Mouse (Mus musculus) gonadal fat pad, adult 2 months (tissue): ENCODE measurements around the gene Hnrnpl. TPM values are rescaled to one million over a fixed set of nuclear protein-coding genes. Genes with fewer than 3 reads are reported as not detected.

Experiments used
- DNase-seq: peaks from one replicate; pipeline ENCODE4 v3.0.0-alpha.2; 2012; ENCODE audit warnings: low read depth
- polyA plus RNA-seq: library from polyadenylated mRNA; depleted of rRNA; stranded (reverse); fragments of >200 nt; gene quantifications from 2 replicates; pipeline ENCODE4 v1.2.3, GENCODE M21; 2012

Gene Hnrnpl
- polyA plus RNA-seq, 1 experiment = 302 TPM

GRCm38 (mm10) chr7:28829821-28830220 lies 21.5 kb downstream of the Hnrnpl start:
- DNase-seq = no peak

GRCm38 (mm10) chr7:28830981-28831380 lies 22.6 kb downstream of the Hnrnpl start:
- no peak for DNase-seq

- DNase-seq = no peak
Observed at GRCm38 (mm10) chr7:28831411-28832125, 23.2 kb downstream of the Hnrnpl start.

GRCm38 (mm10) chr7:28832137-28832536 lies 23.8 kb downstream of the Hnrnpl start:
- no peak for DNase-seq

GRCm38 (mm10) chr7:28833723-28834347 lies 25.5 kb downstream of the Hnrnpl start, which contains the start of gene Lgals4:
Gene Lgals4, plus strand, starts transcription at chr7:28833854.
- no peak for DNase-seq

GRCm38 (mm10) chr7:28836936-28837335 lies 28.6 kb downstream of the Hnrnpl start:
- DNase-seq = no peak

GRCm38 (mm10) chr7:28838331-28838730 lies 30.0 kb downstream of the Hnrnpl start:
- DNase-seq = no peak

GRCm38 (mm10) chr7:28847273-28847672 lies 38.9 kb downstream of the Hnrnpl start:
- no peak for DNase-seq

GRCm38 (mm10) chr7:28849700-28850236 lies 41.4 kb downstream of the Hnrnpl start:
- DNase-seq = peak; percentile 96

GRCm38 (mm10) chr7:28850642-28851041 lies 42.3 kb downstream of the Hnrnpl start:
- no peak for DNase-seq

GRCm38 (mm10) chr7:28859953-28860352 lies 51.6 kb downstream of the Hnrnpl start:
- no peak for DNase-seq

- DNase-seq = no peak
Observed at GRCm38 (mm10) chr7:28860898-28861297, 52.6 kb downstream of the Hnrnpl start.

GRCm38 (mm10) chr7:28862817-28863499 lies 54.6 kb downstream of the Hnrnpl start:
- peak; percentile 67 for DNase-seq

- DNase-seq = no peak
Observed at GRCm38 (mm10) chr7:28863540-28863939, 55.2 kb downstream of the Hnrnpl start, which contains the start of gene Lgals7. Gene Lgals7, plus strand, starts transcription at chr7:28863853.

- peak; percentile 77 for DNase-seq
Observed at GRCm38 (mm10) chr7:28864288-28864750, 56.0 kb downstream of the Hnrnpl start.

- no peak for DNase-seq
Observed at GRCm38 (mm10) chr7:28865481-28866300, 57.4 kb downstream of the Hnrnpl start.

- DNase-seq = peak; percentile 75
Observed at GRCm38 (mm10) chr7:28866769-28867507, 58.6 kb downstream of the Hnrnpl start.

- peak; percentile 85 for DNase-seq
Observed at GRCm38 (mm10) chr7:28867508-28868340, 59.4 kb downstream of the Hnrnpl start.

- no peak for DNase-seq
Observed at GRCm38 (mm10) chr7:28870901-28871664, 62.7 kb downstream of the Hnrnpl start.
